Mouse (Mus musculus) thymus, postnatal 14 days (tissue): Measurements from ENCODE around the gene Trpv2.

Experiments used
- DNase-seq: peaks from one replicate; pipeline ENCODE4 v3.0.0; 2021

Gene Trpv2

DNA sequence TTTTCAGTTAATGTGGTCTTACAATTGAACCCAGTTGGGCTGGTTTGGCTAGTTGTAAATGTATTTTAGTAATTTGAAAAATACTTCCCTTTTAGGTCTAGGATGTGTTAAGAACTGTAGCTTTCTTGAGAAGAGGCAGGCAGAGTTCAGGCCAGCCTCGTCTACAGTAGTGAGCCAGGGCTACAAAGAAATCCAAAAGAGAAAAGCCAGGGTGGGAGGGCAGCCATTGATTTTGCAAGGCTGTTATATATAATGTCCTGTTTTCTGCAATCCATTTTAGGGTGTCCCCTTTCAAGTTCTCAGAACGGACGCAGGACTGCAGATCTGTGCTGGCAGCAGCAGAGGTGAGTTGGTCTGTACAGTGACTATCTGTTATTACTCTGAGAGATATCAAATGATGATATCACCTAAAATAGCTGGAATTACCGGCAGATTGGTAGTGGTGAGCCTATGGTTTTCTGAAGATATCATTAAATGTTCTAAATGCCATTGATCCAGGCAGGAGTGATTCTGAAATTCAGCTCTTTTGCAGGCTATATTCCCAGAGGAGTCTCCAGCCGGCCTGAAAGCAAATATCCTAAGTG, 29.9 kb downstream of the Trpv2 start:
- DNase-seq, result no peak

DNA sequence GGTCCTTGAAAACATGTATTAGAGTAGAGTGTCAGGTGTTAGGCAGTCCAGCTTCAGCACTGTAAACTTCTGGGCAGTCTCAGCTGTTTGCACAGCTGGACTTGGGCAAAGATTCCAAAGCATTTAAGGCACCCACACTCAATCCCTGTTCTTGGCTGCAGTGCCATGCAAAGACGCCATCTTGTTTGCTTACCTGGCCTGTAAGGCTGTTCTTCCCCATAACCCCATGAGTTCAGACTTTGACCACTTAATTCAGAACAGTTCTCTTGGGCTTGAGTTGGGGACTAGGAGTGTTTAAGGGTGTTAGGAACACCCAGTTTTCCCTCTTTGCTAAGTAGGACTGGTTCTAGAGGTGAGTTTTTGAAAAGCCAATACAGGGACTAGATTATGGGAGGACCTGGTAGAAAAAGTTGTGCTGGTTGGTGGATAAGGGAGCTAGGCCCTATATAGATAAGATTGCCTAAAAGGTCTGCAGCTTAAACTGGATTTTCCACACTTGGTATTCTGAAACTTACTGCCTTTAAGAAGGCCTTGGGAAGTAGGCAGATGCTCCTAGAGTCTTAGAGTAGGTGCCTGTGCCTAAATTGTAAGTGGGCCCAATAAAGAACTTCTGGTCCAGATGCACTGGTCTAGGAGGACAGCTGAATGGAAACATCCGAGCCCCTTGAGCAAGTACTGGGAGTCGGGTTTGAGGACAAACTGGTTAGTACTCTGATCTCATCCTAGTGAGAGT, 30.8 kb downstream of the Trpv2 start:
- no peak for DNase-seq

DNA sequence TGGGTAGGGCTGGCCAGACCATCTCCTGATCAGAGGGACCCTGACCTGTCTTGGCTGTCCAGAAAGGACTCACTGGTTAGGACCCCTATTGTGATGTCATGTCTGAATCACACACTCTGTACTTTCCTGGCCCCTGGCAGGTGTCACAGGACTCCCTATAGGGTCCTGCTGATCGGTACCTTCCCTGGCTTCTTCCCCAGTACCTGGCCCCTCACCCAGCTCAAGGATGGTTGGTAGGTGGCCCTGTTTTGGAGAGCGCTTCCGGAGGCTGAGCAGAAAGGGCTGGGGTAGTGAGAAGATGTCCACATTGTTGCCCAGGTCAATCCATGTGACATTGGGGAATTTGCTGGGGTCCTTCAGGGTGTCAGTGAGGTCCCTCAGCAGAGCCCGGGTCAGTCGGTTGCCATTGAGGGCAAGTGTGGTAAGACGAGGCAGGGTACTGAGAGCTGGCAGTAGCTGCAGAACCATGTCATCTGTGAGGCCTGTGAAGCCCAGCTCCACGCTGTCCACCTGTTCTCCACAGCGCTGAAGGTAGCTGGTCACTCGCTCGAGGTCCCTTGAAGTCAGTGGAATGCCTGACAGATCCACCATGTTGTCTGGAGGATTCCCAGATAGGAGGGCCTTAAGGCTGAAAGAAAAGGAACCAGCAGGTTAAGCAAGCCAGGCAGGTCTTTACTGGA, 31.5 kb downstream of the Trpv2 start:
- no peak for DNase-seq

DNA sequence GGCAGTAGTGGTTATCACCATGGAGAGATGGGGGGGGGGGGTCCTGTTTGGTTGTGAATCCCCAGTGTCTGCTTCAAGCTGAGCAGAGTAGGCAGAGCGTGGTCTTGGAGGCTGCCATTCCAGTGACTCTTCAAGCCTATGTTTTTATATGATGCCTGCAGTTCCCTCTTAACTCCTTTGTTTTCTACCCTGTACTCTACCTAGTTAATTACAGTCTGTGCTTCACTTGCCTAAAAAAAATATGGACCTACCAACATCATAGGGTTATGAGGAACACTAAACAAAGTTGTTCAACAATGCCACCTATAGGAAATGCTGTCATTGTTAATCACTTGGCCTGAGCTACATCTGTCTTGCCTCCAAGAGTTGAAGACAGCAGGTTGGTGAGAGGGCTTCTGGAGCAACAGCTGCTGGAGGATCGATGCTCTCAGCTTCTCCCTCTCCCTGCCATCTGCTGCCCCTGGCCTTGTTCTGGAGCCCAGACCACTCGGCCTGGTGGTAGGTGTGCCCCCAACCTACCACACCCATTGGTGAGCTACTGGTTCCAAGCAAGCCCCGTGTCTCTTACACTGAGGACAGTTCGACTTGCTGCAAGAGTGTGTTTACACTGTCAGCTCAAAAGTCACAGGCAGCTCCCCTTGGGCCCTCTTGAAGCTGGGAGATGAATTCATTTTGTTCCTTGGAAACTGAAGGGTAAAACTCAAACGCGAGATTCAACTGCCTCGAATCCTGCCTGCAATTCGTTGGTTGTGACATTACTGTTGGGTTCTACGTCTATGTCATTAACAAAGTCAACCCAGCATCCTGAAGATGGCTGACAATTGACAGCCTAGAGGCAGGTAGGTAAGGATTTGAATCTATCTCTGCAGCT, 32.2 kb downstream of the Trpv2 start:
- DNase-seq, result no peak

DNA sequence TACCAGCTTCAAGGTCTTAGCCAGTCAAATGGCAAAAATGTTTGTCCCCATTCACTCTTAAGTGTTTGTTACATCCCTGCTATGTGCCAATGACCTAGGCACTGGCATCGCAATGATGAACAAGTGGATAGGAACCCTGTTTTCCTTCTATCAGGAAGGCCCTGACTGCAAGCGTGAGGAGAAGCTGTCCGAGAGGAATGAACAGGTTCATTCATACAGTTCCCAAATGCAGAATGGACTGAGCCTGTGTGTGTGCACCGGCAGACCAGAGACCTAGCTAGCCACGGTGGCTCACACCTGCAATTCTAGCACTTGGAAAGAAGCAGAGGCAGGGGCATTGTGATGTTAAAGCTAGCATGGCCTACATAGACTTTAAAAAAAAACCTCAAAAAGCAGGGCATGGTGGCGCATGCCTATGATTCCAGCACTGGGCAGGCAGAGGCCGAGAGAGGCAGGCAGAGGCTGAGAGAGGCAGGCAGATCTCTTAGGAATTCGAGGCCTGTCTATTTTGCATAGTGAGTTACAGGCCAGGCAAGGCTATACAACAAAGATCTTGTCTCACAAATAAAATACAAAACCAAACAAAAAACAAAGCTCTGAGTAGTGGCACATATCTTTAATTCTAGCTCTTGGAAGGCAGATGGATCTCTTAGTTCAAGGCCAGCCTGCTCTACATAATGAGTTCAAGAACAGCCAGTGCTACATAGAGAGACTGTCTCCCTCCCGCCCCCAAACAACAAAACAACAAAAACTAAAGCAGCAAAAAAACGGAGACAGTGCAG, 33.1 kb downstream of the Trpv2 start:
- DNase-seq, result no peak

DNA sequence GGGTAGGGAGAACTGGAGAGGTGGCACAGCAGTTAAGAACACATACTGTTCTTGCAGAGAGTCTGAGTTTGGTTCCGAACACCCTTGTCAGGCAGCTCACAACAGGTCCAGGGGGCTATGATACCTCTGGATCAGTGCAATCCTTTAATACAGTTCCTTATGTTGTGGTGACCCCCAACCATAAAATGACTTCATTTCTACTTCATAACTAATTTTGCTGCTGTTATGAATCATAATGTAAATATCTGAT, 33.6 kb downstream of the Trpv2 start:
- no peak for DNase-seq

DNA sequence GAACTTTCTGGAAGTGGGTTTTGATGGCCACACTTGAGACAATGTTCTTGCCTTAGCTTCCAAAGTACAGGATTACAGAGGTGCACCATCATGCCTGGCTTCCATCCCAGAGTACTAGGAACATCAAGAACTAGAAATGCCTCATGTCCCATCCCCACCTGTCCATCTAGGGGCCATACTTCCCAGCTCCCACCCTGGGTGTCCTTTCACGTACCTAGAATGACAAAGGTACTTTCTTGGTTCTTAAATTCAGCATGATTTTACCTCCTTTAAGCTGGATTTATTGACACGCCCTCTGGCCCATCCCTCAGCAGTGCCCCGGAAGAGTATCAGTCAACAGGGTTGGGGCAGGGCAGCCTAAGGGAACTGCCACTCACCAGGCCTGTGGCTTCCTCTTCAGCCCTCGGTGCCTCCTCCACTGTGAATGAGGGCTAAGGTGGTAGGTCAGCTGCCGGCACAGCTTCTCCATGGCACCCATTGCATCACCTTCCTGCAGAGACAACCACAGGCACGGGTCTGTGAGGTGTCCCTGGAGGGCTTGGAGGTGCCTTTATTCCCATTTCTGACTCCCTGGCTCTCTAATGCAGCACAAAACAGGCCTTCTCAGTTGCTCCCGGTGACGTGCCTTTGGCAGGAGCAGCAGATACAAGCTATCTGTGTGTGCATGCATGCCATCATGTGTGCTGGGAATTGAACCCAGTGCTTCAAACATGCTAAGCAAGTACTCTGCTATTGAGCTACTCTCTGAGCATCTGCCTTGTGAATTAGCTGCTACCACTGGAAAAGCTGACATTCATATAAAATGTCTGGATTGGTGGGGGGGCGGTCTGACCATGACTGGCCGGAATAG, 34.8 kb downstream of the Trpv2 start:
- DNase-seq, result no peak

DNA sequence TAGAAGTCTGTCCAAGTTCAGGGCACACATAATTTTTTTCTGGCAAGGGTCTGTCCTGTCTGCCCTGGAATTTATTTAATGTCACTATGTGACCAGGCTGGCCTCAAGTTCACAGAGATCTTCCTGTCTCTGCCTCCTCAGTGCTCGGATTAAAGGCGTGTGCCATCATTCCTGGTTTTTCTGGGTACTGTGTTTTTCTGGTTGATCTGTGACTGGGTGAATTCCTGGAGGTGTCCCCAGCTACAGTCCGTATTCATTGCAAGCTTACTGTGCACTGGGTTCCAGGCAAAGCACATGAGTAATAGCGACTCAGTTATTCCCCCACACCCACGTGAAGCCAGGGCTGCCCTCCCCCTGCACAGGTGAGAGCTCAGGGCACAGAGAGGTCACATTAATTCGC, 36.0 kb downstream of the Trpv2 start:
- no peak for DNase-seq

DNA sequence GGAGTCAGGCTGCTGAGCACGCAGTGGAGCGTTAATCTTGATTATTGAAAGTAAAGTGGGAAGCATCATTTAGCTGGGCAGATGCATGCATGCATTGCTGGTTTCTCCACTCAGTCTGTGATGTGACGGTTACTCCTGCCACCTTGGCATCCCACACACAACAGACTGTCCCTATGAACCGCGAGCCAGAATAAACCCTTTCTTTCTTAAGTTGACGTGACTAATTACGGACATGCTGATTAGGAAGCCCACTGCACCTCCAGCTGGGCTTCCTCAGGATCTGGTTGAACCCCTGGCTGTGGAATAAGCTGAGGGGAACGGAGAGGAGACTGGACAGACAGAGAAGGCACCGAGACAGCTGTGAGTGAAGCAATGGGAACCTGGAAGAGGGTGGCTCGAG, 38.3 kb downstream of the Trpv2 start:
- no peak for DNase-seq

DNA sequence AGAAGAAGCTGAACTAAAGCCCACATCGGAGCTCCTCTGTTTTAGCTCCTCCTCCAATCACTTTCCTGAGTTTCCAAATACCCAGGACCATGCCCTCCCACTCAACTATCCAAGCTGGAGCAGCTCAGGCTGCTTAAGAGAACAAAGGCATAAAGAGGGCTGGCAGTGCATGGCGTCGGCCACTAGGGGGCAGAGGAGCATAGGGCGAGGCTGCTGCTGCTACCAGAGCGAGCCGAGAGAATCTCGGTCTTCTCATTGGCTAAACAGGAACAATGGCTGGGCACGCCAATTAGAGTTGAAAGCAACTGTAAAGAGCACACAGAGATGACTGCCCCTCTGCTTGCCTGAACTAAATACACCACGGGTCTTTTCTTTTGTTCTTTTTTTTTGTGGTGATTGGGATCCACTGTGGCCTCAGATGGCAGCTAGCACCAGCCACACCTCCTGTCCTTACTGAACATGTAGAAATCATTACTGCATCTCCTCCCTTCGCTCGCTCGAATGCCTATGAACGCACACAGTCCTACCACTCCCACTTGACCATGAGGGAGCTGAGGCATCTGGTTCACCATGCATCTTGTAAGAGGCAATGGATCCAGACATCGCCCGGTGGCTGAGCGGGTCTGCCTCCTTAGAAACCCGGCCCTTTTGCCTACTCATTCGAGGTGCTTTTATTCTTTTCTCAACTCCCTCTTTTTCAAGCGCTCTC, 39.5 kb downstream of the Trpv2 start:
- DNase-seq, result peak; percentile 93

DNA sequence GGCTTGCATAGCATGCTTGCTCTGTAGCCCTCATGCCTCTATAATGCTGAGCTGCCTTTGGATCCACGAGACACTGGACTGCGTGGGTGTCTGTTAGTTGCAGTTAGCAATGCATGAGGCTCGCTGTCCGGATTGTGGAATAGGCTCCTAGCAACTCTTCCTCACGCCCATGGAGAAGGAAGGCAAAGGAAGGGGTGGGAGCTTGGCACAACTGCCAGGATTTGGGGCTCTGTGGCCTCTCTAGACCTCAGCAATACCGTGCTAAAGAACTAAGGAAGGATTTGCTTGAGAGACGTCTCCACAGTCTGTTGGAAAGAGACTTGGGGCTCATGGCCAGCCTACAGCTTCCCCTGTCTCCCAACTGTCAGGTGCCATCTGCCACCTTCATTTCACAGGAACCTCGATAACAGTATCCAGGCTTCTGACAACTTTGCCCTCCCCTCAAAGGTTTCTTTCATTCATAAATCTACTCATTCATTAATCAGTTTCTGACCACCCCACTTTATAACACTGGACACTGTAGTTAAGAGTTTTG, 40.7 kb downstream of the Trpv2 start:
- DNase-seq, result no peak

DNA sequence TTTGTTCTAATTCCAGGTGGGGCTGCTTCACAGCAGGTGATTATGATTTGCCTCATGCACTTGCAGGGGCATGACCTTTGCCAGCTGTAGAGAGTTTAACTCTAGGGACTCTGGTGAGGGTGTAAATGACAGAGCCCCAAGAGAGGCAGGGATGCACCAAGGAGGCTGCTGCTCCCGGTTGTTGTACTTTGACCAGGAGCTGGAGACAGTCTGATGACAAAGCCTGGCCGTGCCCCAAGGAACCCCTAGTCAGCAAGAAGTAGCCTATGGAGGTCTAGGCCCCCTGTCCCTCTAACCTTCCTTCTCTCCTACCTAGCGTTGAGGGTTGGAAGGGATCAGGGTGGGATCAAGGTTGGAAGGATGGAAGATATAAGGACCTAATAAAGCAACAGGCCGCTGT, 41.2 kb downstream of the Trpv2 start:
- no peak for DNase-seq

DNA sequence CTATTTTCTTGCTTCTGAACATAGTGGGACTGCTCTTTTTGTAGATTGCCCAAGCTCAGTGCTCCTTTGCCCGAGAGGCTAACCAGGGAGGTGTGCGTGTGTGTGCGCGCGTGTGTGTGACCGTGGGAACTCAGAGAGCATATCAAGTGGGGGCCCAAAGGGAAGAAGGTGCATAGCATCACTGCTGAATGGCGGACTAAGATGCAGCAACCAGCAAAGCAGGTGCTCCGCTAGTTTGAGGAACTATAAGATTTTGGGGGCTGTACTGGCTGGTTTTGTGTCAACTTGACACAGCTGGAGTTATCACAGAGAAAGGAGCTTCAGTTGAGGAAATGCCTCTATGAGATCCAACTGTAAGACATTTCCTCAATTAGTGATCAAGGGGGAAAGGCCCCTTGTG, 46.8 kb downstream of the Trpv2 start:
- no peak for DNase-seq

DNA sequence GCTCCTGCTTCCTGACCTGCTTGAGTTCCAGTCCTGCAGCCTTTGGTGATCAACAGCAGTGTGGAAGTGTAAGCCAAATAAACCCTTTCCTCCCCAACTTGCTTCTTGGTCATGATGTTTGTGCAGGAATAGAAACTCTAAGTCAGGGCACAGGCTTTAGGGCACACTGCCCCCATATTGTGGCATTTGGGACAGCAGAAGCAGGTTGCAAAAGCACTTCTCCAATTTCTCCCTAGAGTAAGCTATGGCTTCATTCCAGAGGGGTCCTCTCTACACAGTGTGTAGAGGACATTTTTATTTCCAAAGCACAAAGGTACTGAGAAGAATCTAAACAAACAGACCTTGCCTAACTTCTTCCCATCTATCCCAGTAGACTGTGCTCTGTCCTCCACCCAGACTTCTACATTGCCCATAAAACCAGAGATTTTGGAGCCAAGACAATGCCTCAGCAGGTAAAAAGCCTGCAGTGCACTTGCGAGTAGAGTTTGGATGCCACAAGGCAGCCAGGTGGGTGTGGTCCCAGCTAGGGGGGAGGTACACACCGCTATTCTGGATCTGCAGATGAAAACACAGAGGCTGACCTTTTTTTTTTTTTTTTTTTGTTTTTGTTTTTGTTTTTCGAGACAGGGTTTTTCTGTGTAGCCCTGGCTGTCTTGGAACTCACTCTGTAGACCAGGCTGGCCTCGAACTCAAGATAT, 47.4 kb downstream of the Trpv2 start:
- DNase-seq, result no peak

DNA sequence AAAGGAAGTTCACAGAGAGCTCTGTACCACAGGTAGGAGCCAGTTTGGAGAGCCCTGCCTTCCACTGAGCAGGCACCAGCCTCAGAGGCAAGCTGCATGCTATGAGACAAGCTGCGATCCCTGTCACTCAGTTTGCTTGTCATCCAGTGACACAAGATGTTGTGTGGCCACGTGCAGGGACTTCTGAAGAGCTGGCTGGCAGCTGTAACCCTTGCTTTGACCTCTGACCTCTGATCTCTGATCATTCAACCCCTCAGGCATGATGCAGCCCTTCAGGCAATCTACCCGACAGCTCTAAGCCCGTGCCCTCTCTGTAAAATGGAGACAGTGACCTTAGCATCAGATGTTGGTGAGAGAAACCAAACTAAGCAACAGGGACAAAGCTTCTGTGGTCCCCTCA, 48.6 kb downstream of the Trpv2 start:
- DNase-seq, result no peak

DNA sequence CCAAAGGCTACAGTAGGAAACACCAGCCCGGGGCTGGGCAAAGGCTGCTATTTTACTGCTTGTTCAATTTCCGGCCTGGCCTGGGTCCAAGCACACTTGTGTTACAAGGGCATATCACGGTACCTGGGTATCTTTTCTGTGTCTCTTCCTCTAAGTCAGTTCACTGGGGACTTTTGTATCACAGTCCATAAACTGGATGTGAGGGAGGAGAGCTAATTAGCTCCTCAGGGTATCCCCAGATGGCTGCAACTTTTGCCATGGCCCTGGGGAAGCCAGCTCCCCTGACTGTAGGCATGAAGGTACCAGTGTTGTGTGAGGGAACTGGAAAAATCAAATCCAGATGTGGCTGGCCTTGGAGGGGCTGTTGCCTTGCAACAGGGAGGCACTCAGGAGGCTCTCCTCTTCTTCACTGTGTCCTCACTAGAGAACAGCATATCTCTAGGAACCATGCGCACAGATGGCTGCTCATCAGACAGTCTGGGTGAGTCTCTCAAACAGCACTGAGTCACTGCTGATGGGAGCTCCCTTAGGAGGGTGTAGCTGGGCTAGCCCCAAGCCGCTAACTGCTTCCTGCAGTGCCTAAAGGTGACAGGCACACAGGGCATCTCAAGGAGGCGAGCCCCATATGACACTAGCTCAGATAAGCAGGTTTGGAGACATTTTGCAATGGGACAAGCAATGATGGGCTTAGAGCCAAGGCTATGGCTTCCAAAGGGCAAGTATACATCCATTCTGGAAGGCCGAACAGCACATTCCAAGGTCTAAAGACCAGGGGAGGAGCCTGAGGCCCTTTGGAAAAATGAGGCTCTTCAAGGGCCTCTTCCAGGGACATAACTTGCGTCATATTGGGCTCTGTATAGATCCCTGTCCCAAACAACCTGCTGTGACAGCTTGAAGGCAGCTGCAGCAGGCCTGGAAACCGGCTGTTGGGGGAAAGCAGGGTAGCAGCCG, 50.3 kb downstream of the Trpv2 start:
- no peak for DNase-seq

DNA sequence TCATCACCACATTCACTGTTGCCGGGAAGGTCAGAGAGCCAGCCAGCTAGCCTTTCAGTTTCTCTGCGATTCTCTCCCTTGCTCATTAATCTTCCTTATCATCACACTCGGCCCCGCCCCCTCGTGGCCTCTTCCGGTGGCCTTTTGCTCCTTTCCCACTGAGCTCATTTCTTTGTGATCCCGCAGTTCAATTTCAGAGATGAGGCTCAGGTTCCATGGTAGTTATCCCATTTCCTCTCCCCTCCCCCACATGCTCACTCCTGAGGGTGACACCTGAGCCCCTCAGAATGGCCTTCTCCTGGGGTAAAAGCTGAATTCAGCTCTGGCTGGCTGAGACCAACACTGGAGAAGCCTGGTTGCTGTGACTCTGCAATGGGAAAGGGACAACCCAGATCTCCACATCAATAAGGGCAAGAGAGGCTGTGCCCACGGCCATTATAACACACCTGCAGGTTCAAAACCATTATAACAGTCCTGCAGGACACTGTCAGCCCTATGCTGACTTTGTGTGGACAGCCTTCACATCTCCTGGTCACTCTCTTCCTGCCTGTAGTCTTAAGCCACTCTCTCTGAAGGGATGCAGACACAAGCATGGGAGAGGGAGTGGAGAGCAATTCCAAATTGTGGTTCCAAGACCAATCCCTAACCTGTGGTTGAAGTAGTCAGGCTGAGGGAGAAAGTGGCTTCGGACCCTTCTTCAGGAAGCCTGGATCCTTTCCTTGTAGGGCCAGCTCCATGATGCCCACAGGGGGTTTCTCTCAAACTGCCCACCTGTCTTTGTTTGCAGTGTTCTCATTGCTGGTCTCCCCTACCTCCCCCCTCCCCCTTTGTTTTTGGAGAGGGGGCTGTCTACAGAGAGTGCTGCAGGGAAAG, 55.3 kb downstream of the Trpv2 start:
- DNase-seq, result peak; percentile 38

DNA sequence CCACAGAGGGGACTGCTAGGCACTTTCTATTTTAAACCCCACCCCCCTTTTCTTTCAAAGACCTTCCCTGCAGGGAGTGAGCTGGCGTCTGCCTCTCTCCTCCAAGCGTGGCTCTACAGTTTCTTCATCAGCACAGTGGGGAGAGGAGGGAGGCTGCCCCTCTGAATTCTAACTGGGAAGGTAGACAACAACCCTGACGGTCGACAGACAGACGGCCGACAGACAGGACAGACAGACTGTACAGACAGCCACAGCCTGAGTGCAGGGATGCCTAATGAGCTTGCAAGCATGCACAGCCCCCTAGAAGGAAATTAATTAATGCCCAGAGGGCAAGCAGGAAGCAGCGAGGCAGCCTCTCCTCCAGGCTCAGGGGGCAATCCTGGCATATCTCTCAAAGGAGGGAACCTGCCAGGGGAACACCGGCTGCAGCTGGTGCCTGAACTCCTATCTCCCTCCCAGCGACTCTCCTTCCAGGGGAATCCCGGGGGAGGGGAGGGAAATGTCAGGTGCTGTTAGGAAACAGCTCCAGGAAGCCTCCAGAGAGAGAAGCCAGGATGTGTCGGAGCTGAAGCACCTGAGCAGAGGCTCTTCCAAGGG, 56.0 kb downstream of the Trpv2 start:
- DNase-seq, result no peak
